Mouse (Mus musculus) cerebellum, adult 9-11 months (tissue): ENCODE measurements around the gene Hmcn2.

ENCODE experiments used
- DNase-seq: peaks from one replicate; pipeline ENCODE4 v3.0.0; 2022

The Hmcn2 gene

DNA sequence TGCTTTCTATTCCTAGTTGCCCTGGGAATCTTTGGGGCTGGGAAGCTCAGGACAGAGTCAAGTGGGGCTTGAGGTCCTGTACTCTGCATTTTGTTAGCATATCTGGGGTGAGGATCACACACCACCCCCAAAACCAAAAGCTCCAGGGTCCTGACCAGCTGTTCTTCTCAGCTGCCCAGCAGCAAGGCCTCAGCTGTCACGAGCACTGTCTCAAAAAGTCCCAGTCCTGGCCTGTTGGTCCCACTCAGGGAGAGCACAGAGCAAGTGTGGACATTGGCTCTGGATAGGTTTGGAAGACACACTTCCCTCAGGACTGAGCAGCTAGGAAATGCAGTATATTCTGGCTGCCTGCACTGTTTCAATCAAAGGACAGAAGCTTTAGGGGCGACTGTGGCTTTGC is 176.3 kb downstream of the Hmcn2 start:
- no peak for DNase-seq

DNA sequence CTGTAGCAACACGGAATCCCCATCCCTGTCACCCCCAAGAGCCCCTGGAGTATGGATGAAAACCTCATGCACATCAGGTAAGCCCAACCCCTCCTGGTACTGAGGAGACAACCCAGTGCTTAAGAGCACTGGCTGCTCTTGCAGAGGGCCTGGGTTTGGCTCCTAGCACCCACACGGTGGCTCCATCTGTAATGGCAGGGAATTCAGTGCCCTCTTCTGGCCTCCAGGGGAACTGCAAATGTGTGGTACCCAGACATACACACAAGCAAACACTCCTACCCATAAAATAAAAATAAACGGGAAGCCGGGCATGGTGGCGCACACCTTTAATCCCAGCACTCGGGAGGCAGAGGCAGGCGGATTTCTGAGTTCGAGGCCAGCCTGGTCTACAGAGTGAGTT is 178.1 kb downstream of the Hmcn2 start:
- no peak for DNase-seq

DNA sequence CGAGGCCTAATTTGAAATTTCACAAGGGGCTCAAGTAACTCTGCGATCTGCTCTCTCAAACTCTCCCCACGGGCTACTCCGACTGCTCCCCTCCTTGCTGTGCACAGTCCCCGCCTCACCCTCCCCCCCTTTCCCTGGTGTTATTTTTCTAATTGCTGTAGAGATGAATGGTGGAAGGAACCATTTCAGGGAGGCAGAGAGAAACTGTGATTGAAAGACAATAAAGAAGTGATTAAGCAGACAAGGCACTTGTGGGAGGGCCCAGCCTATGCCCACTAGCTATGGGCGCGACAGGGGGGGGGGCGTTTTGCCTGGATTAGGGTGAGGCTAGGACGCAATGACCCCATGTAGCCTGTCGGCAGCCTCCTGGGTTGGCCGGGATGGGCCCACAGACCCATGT is 179.0 kb downstream of the Hmcn2 start:
- no peak for DNase-seq

GRCm38 (mm10) chr2:31494315-31494714 is 180.1 kb downstream of the Hmcn2 start:
- DNase-seq, result no peak

- DNase-seq, result no peak
These were observed 180.8 kb downstream of the Hmcn2 start for GRCm38 (mm10) chr2:31495046-31495476.

DNA sequence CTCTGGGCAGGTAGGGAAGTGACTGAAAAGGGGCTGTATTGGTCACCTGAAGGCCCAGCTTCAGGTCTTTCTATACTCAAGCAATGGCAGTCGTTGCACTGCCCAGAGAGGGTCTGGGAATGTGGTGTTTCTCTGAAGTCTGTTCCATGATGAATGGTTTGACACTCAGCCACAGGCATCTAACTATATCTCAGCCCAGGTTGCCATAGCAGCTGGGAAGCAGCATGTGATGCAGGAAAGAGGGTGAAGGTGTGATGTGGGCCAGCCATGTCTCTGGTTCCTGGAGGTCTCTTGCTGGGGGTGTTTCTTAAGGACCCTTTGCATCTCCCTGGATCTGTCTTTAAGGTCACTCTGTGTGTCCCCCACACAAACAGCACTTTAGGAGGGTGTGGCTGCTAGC is 181.9 kb downstream of the Hmcn2 start:
- DNase-seq, result no peak

GRCm38 (mm10) chr2:31497113-31497512 is 182.9 kb downstream of the Hmcn2 start:
- no peak for DNase-seq

GRCm38 (mm10) chr2:31497635-31498034 is 183.4 kb downstream of the Hmcn2 start:
- DNase-seq, result no peak

DNA sequence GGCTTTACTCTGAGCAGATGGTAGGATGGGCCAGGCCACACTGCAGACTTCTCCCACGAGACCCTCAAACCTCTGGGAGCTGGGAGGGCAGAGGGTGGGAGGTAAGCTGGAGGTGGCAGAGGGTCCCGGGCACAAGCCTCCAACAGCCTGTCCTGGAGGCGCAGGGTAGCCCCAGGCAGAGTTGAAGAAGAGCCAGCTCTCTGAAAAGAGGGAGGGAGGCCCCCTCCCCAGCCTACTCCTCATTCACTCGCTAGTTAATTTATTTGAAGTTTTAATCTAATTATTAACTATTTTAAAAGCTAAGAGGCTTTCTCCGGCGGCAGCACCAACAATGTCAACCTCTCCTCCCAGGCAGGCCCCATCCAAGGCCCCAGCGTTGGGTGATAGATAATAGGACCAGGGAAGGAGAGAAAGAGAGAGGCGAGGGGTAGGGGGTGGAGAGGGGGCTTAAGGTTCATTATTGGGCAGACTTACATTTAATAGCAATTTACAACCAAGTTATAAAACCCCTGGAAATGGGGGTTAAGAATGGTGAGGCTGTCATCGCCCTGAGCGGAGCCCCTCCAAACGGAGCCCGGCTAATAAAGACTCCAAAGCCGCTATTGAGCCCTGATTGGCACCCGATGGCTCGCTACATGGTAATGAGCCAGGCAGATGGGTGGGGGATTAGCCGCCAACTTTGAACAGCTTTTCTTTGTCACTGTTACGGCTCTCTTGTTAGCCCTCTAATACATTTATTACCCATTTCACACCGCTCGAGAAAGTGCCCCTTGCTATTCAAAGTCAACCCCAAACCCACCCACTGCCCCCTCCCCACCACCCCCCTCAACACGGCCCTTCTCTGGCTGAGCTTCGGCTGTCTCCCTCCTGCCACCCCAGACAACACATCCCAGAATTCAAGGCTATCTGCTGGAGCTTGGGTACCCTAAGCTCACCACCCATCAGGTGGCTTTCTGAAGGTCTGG is 185.4 kb downstream of the Hmcn2 start:
- no peak for DNase-seq

- DNase-seq, result no peak
These were observed 186.3 kb downstream of the Hmcn2 start for GRCm38 (mm10) chr2:31500292-31501204.

GRCm38 (mm10) chr2:31501448-31502130 is 187.4 kb downstream of the Hmcn2 start:
- DNase-seq, result peak; percentile 31

DNA sequence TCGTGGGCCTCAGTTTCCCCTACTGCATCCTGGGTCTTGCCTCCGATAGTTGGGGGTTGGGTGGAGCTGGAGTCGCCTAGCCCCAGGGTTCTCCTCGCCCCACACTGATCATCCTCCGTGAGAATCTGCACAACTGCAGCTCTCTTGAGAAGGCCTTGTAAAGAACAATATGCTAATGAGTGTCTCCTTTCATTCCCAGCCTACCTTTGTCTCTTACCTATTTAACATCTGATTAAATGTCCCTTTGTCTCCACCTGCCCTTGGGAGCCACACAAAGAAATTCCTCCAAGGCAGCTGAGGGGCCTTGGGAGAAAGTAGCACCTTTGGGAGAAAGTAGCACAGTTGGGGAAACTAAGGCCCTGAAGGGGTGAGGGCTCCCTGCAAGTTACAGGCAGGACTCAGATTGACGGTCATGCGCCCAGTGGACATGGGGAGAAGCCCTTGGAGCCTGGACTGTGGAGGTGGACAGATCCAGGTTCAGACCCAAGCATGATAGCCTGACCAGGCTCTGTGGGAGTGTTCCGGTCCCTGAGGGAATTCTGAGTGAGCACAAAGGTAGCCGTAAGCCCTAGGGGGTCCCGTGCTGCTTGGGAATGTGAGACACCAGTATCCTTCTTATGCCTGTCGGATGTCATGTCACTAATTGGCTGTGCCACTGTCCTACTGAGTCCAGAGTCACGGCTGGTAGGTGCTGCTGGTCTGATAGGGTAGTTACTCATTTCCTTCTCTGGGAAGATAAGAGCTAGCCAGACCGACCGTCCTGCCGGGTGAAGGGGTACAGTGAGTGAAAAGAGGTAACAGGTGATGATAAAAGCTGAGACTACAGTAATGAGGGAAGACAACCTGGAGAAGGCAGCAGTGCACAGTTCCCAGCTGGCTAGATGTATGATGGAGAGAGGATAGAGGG is 188.7 kb downstream of the Hmcn2 start:
- DNase-seq, result no peak

- no peak for DNase-seq
These were observed 191.3 kb downstream of the Hmcn2 start for GRCm38 (mm10) chr2:31505472-31505871.

DNA sequence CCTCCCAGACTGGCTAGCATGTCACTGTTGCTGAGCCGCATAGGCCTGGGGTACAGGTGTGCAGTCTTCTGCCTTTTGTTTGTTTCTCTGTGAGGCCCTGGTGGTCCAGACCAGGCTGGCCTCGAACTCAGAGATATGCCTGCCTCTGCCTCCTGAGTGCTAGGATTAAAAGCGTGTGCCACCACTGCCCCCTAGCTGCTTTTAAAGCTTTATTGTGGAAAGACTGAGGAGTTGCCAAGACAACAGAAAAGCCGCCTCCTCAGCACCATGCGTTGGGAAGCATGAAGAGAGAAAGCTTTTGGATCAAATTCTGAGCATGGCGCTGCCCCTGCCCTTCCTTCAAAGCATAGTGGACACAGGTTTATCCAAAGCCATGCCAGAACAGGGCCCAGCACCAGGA is 194.6 kb downstream of the Hmcn2 start:
- no peak for DNase-seq
